Mouse (Mus musculus) hindbrain, postnatal 0 days (tissue): Measurements from ENCODE around the gene Fbxl22. TPM values are rescaled to one million over a fixed set of nuclear protein-coding genes. Genes with fewer than 3 reads are reported as not detected.

ENCODE experiments used
- ATAC-seq: fragments of 200-750 bp; cut with Nextera tagmentation; 2 replicates; pipeline ENCODE4 v1.8.0; 2017; ENCODE audit warnings: mild to moderate bottlenecking, moderate TSS enrichment, moderate library complexity
- DNase-seq: peaks from one replicate; pipeline ENCODE4 v3.0.0-alpha.2; 2015; ENCODE audit warnings: low spot score
- H3K27ac ChIP-seq: fragments of 300-500 bp; sonication (generic); 2 replicates; pipeline ENCODE4 v1.5.1; 2014; ENCODE audit warnings: mild to moderate bottlenecking
- H3K27me3 ChIP-seq: fragments of 300-500 bp; sonication (generic); 2 replicates; pipeline ENCODE4 v1.6.1; 2014; ENCODE audit warnings: low read length, mixed read lengths; ENCODE audit not compliant: insufficient read depth
- H3K36me3 ChIP-seq: fragments of 300-500 bp; sonication (generic); 2 replicates; pipeline ENCODE4 v1.6.1; 2014; ENCODE audit warnings: low read length, mixed read lengths; ENCODE audit not compliant: insufficient read depth
- H3K4me1 ChIP-seq: fragments of 300-500 bp; sonication (generic); 2 replicates; pipeline ENCODE4 v1.6.1; 2014; ENCODE audit warnings: antibody characterized with exemption, low read length, mixed read lengths; ENCODE audit not compliant: insufficient read depth
- H3K4me2 ChIP-seq: fragments of 300-500 bp; sonication (generic); 2 replicates; pipeline ENCODE4 v1.6.1; 2014; ENCODE audit warnings: low read depth, mild to moderate bottlenecking, low read length, moderate library complexity, mixed read lengths
- H3K4me3 ChIP-seq: fragments of 300-500 bp; sonication (generic); 2 replicates; pipeline ENCODE4 v1.5.1; 2014; ENCODE audit warnings: low read length
- H3K9ac ChIP-seq: fragments of 300-500 bp; sonication (generic); replicated peaks from 2 replicates; pipeline ENCODE4 v1.6.1; 2014; ENCODE audit warnings: mild to moderate bottlenecking, low read length, moderate library complexity, mixed read lengths
- H3K9me3 ChIP-seq: fragments of 300-500 bp; sonication (generic); 2 replicates; pipeline ENCODE4 v1.6.1; 2016; ENCODE audit warnings: low read length, mixed read lengths
- CTCF ChIP-seq: IDR thresholded peaks from 2 replicates; pipeline ENCODE4 v1.5.1; 2016; ENCODE audit warnings: antibody characterized with exemption, control low read depth, low read depth
- WGBS: fragments of 180-500 bp; shearing (Covaris S2); extraction: QIAGEN DNeasy Blood & Tissue Kit; methylation state at CpG from one replicate; pipeline ENCODE4 v1.1.7; 2014; 5-methylcytosine and 5-hydroxymethylcytosine counted together
- polyA plus RNA-seq: library from polyadenylated mRNA; unstranded; fragments of >200 nt; fragmentation: Nextera tagmentation; extraction: Ambion mirVana; gene quantifications from 2 replicates; pipeline ENCODE4 v1.2.1, GENCODE M21; 2015
- total RNA-seq: library from RNA; depleted of rRNA; stranded (reverse); fragments of >200 nt; gene quantifications from 2 replicates; pipeline ENCODE4 v1.2.3, GENCODE M21; 2014

Fbxl22 gene
- total and polyA plus RNA-seq, 2 experiments from 2014 or later: 0.26 to 0.63 TPM

DNA sequence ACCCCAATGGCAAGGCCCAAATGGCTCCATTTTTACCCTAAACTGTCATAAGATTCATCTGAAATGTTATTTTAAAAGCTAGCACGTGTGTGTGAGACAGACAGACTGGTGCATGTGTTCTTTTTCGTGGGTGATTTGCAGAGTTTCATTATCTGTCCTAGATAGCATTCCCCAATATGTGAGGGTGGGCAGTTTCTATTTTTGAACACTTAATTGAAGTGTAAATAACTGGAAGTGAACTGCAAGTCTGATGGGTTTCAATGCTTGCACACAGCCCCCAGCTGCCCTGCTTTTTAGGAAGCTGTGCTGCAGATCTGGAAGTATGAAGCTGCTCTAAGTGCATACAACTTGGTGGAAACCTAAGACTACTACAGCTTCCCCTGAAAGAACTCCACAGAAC, 722 bp upstream of the Fbxl22 start:
- DNase-seq (no peak), ATAC-seq (no peak)
- H3K4me3 ChIP-seq: no peak overlapping the region
- no peak overlapping the region for H3K4me2 ChIP-seq
- H3K27ac ChIP-seq: no peak overlapping the region
- peaks cover 8% of the 10 kb centered on the region; the same call in 1 of the 2 replicates for H3K4me1 ChIP-seq
- WGBS: 75% methylated on average over 2 of the region's 2 CpGs
- H3K36me3 ChIP-seq: peaks cover 28% of the 10 kb centered on the region
- no peaks in the 10 kb centered on the region for H3K9me3 ChIP-seq
- H3K27me3 ChIP-seq: no peaks in the 10 kb centered on the region
- H3K9ac ChIP-seq: no peak overlapping the region
- TF ChIP-seq CTCF: no peak

DNA sequence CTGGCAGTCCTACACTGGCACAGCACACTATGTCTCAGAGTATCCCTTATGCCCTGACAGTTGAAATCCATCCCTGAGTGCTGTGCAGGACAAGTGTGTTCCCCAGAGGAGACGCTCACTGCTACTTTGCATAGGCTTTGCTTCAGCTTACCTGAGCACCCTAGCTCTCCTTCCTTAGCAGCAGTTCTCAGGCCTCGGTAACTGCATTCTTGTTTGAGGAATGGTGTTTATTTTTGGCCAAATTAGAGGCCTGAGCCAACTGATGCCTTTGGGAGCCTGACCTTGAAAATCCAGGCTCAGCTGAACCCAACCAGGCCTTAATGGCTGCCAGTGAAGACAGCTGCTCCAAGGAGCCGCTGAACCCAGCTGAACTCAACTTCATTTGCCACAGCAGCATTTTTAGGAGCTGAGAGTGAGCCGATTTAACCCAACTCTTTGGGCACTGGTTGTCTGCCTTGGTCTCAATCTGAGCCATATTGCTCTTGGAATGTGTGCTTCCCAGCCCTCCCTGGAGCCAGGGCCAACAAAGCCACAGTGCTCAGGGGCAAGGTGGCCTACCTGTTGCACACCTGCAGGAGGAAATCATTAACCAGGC, 635 bp downstream of the Fbxl22 start:
- peaks cover 8% of the 10 kb centered on the region; the same call in 1 of the 2 replicates for H3K4me1 ChIP-seq
- 79% methylated on average over 4 of the region's 4 CpGs for WGBS
- H3K27me3 ChIP-seq: no peaks in the 10 kb centered on the region
- peaks cover 28% of the 10 kb centered on the region; the same call in 1 of the 2 replicates for H3K36me3 ChIP-seq
- no peak for DNase-seq
- peak overlapping the region; percentile 11; the same call in 1 of the 2 replicates for H3K27ac ChIP-seq
- no peak overlapping the region for H3K4me3 ChIP-seq
- H3K9me3 ChIP-seq: no peaks in the 10 kb centered on the region
- no peak for TF ChIP-seq CTCF
- H3K4me2 ChIP-seq: no peak overlapping the region
- no peak overlapping the region for H3K9ac ChIP-seq
- no peak for ATAC-seq

DNA sequence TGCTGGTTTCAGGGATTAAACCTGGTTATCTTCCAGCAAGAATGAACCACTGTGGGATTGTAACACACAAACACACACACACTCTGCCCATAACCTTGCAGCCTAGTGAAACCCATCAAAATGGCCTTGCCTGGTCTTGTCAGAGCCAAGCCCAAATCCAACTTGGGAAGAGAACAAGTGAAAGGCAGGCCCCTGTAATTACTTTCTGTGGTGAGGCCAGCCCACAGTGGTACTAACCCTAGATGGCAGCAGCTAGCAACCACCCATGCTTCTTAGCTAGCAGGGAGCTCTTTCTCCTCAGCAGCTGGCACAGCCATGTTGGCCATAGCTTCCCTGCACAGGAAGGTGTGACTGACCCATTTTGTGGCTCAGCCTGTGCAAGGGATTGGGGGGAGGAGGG, 1.2 kb downstream of the Fbxl22 start:
- no peak overlapping the region for H3K9ac ChIP-seq
- ATAC-seq: no peak
- H3K27ac ChIP-seq: peak overlapping the region; percentile 11; the same call in 1 of the 2 replicates
- H3K36me3 ChIP-seq: peaks cover 33% of the 10 kb centered on the region; the same call in 1 of the 2 replicates
- H3K9me3 ChIP-seq: no peaks in the 10 kb centered on the region
- DNase-seq: peak; percentile 58
- peak; percentile 60 for TF ChIP-seq CTCF
- no peak overlapping the region for H3K4me2 ChIP-seq
- H3K4me1 ChIP-seq: peaks cover 8% of the 10 kb centered on the region; the same call in 1 of the 2 replicates
- H3K4me3 ChIP-seq: no peak overlapping the region
- H3K27me3 ChIP-seq: no peaks in the 10 kb centered on the region

DNA sequence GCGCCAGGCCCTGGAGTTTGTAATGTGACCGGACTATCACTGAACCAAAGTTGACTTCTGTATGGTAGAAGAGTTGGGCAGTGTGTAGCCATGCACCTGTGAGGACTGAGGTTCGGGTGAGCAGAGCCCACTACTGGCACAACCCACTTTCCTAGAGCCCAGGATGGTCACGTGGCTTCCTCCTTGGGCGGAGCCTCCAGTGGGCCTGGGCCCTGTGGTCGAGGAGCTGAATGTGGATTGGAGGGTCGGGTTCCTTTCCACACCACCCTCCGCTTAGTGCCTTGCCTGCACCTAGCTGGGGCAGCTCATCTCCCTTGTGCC, 2.1 kb downstream of the Fbxl22 start:
- Histone ChIP-seq H3K4me2 (peak overlapping the region; percentile 98), H3K9ac (peak overlapping the region; percentile 79), H3K27me3 (no peaks in the 10 kb centered on the region), H3K4me3 (peak overlapping the region; percentile 59), H3K36me3 (peaks cover 35% of the 10 kb centered on the region; the same call in 1 of the 2 replicates), H3K4me1 (peaks cover 8% of the 10 kb centered on the region; the same call in 1 of the 2 replicates), H3K27ac (peak overlapping the region; percentile 97), H3K9me3 (no peaks in the 10 kb centered on the region)
- under 1% methylated on average over 8 of the region's 8 CpGs for WGBS
- ATAC-seq (peak; percentile 84), DNase-seq (peak; percentile 94)
- TF ChIP-seq CTCF: peak; percentile 41

DNA sequence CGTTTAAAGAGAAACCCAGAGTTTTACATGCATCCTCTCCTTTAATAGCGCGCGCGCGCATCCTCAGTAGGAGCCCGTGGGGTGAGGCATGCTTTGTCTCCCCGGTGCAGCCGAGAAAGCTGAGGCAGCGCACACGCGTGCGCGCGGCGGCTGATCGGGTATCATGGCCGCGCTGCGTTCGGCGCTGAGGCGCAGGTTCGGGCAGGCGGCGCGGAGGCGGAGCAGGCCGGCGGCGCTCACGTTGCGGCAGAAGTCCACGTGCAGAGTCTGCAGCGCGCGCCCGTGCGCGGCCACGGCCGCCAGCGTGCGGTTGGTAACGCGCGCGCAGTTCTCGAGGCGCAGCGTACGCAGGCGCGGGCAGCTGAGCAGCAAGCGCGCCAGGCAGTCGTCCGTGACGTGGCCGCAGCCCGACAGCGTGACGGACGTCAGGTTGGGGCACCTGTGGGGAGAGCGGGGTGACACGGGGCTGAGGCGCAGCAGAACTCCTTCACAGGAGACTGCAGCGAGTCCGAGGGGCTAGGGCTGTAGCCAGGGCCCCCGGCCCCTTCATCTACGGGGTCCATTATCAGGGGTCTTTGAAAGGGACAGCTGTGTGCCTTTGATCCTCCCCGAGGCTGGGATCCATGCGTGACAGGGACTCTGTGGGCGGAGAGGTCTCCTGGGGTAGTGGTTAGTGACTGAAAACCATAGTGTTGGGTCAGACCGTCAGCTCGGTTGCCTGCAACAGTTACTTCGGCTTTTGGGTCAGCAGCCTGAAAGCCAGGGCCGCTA, 2.6 kb downstream of the Fbxl22 start:
- H3K27me3 ChIP-seq: no peaks in the 10 kb centered on the region
- TF ChIP-seq CTCF: no peak
- peak; percentile 99 for DNase-seq
- H3K36me3 ChIP-seq: peaks cover 30% of the 10 kb centered on the region; the same call in 1 of the 2 replicates
- H3K4me2 ChIP-seq: peak overlapping the region; percentile 98
- peak overlapping the region; percentile 79 for H3K9ac ChIP-seq
- H3K9me3 ChIP-seq: no peaks in the 10 kb centered on the region
- peak; percentile 92 for ATAC-seq
- peaks cover 8% of the 10 kb centered on the region; the same call in 1 of the 2 replicates for H3K4me1 ChIP-seq
- under 1% methylated on average over 78 of the region's 78 CpGs for WGBS
- peak overlapping the region; percentile 97 for H3K27ac ChIP-seq
- H3K4me3 ChIP-seq: peak overlapping the region; percentile 59

DNA sequence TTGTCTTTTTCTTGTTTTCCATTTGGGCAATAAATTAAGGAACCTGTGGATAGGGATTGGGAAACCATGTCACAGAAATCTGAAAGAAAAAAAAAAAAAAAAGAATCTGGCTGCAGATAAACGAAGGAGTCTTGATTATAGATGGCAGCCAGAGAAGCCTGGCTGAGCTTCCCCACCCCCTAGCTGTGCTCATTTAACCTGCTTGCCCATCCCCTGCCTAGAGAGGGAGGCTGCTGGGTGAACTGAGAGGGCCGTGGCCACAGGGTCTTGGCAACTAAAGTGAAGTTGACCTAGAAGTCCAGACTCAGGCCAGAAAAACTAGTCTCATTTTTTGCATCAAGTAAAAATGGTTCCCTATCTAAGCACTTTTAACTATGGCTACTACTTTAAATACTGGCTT, 3.4 kb downstream of the Fbxl22 start:
- ATAC-seq (no peak), DNase-seq (peak; percentile 40)
- TF ChIP-seq CTCF: 0 out of 2 replicates have a peak, but pooled peaks have one; percentile 9
- Histone ChIP-seq H3K9me3 (no peaks in the 10 kb centered on the region), H3K27ac (peak overlapping the region; percentile 97), H3K4me3 (peak overlapping the region; percentile 59), H3K4me1 (peaks cover 8% of the 10 kb centered on the region; the same call in 1 of the 2 replicates), H3K9ac (peak overlapping the region; percentile 64), H3K36me3 (peaks cover 23% of the 10 kb centered on the region; the same call in 1 of the 2 replicates), H3K27me3 (no peaks in the 10 kb centered on the region), H3K4me2 (peak overlapping the region; percentile 98)
- 0% methylated on average over 2 of the region's 2 CpGs for WGBS
